Mouse (Mus musculus): Measurements from ENCODE around the gene Ugt1a8. TPM values are rescaled to one million over a fixed set of nuclear protein-coding genes. Genes with fewer than 3 reads are reported as not detected.
"Not testable (repeated sequence)": the region's sequence is repeated elsewhere in the genome, so short reads cannot be mapped to it uniquely, and the experiment has no call there.

Ugt1a8 gene
- total RNA-seq (2021) = not detected
- not detected in 2 replicates for polyA plus RNA-seq (2012; rRNA removed)
- long read RNA-seq = 0 reads

DNA sequence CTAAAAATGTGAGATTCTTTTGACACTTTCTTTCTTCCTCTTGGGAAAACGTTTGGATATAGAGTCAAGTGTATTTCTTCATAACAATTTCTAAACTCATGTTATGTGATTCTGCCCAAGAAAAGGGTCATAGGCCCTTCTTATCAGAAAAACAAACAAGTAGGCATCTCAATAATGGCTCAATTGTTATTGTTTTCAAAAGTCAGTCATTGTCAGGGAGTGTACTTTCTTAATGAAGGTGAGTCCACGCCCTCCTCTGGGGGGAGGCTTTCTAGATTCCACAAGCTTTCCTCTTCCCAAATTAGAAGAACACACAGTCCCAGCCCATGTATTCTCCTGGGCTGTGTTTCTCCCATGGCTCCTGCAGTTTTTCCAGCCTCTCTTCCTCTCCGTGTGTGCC is at the start of gene Ugt1a8:
Gene Ugt1a8, plus strand, starts transcription at position 301 of the 400 bp plus-strand sequence.
- no peak within 1 kb of the TSS for H3K27ac ChIP-seq
- 57% methylated on average over 3 of the region's 3 CpGs for WGBS
- no peak for DNase-seq
- H3K79me2 ChIP-seq (replicated peaks; ENCODE audit: control insufficient read depth, insufficient read depth, low read length) = no peaks in the 10 kb centered on the region
- H3K9ac ChIP-seq (ENCODE audit: low read depth, low read length) = no peak within 1 kb of the TSS
- no peaks in the 10 kb centered on the region for H3K36me3 ChIP-seq (ENCODE audit: control insufficient read depth, insufficient read depth, low read length)
- H3K4me3 ChIP-seq = no peak within 1 kb of the TSS
- intact Hi-C loops (cut with DNase I) = no loop called here
- no peak for TF ChIP-seq CTCF (IDR thresholded peaks at IDR 0.05)
- no peak for TF ChIP-seq EP300 (IDR thresholded peaks at IDR 0.05; ENCODE audit: insufficient read depth, low read depth, low read length)
- TF ChIP-seq POLR2A (IDR thresholded peaks at IDR 0.05; ENCODE audit: insufficient read depth, low read depth, low read length) = no peak
- H3K4me1 ChIP-seq (ENCODE audit: control insufficient read depth, insufficient read depth, low read length) = no peaks in the 10 kb centered on the region
- no peaks in the 10 kb centered on the region for H3K27me3 ChIP-seq (ENCODE audit: control insufficient read depth, insufficient read depth, low read length)

- H3K27ac ChIP-seq; H3K27me3 ChIP-seq (ENCODE audit: control insufficient read depth, insufficient read depth, low read length); H3K79me2 ChIP-seq (replicated peaks; ENCODE audit: control insufficient read depth, insufficient read depth, low read length); DNase-seq; H3K36me3 ChIP-seq (ENCODE audit: control insufficient read depth, insufficient read depth, low read length); intact Hi-C loops (cut with DNase I); H3K4me3 ChIP-seq; H3K9ac ChIP-seq (ENCODE audit: low read depth, low read length); H3K4me1 ChIP-seq (ENCODE audit: control insufficient read depth, insufficient read depth, low read length): not testable (repeated sequence)
- 74% methylated on average over 1 of the region's 2 CpGs for WGBS
Measured at GRCm38 (mm10) chr1:88043044-88043443, 44.6 kb upstream of the Ugt1a8 start.

DNA sequence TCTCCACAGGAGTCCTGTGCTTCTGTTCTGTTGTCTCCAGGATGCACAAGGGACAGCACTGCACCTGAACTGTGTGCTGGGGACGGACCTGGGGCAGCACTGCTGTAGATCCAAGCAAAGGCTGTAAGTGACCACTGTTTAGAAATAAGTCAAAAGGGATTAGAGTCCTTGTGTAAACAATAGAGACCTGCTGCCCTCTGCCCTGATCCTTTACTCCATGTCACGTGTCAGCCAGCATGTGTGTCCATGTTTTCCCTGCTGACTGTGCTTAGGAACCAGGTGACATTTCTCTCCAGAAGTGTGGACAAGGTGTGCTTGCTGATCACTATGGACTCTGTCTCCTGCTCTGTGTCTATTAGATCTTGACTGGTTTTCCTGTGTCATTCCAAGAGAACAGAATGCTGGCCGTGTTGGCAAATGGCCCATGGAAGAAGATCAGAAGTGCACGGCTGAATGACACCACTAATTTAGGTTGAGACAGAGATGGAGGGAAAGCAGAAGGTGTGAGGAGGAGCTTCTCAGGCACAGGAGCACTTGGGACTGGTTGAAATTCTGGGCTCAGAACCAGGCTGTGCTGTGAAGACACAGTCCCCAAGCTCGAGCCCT is 42.7 kb upstream of the Ugt1a8 start:
- intact Hi-C loops (cut with DNase I); H3K4me1 ChIP-seq (ENCODE audit: control insufficient read depth, insufficient read depth, low read length); H3K36me3 ChIP-seq (ENCODE audit: control insufficient read depth, insufficient read depth, low read length); H3K9ac ChIP-seq (ENCODE audit: low read depth, low read length); H3K4me3 ChIP-seq; DNase-seq; H3K27me3 ChIP-seq (ENCODE audit: control insufficient read depth, insufficient read depth, low read length); H3K27ac ChIP-seq; H3K79me2 ChIP-seq (replicated peaks; ENCODE audit: control insufficient read depth, insufficient read depth, low read length): not testable (repeated sequence)
- WGBS = 70% methylated on average over 4 of the region's 5 CpGs

- intact Hi-C loops (cut with DNase I); H3K36me3 ChIP-seq (ENCODE audit: control insufficient read depth, insufficient read depth, low read length); H3K9ac ChIP-seq (ENCODE audit: low read depth, low read length); H3K27me3 ChIP-seq (ENCODE audit: control insufficient read depth, insufficient read depth, low read length); H3K79me2 ChIP-seq (replicated peaks; ENCODE audit: control insufficient read depth, insufficient read depth, low read length); H3K4me3 ChIP-seq; DNase-seq; H3K27ac ChIP-seq; H3K4me1 ChIP-seq (ENCODE audit: control insufficient read depth, insufficient read depth, low read length): not testable (repeated sequence)
- WGBS = 80% methylated on average over 2 of the region's 2 CpGs
Measured at GRCm38 (mm10) chr1:88047408-88047807, 40.2 kb upstream of the Ugt1a8 start.

DNA sequence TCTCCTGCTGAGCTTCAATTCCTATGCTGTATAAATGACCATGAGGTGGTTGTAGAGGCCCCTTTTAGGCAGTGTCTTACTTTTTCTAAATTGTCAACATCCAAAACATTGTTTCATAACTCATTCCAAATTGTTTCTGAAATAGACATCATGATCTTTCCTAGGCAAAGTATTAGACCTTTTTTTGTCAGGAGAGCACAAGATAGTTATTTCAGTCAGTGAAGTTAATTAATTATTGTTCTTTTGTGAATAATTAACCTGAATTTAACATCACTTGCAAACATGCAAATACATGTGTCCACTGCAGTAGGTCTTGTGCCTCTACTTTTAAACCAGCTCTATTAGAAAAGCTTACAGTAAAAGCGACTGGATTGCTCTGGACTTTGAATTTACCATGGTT is 32.5 kb upstream of the Ugt1a8 start, which contains the start of gene Ugt1a10:
Gene Ugt1a10, plus strand, starts transcription at position 301 of the 400 bp plus-strand sequence.
- intact Hi-C loops (cut with DNase I) = no loop called here
- Histone ChIP-seq H3K9ac (ENCODE audit: low read depth, low read length) (no peak within 1 kb of the TSS), H3K36me3 (ENCODE audit: control insufficient read depth, insufficient read depth, low read length) (no peaks in the 10 kb centered on the region), H3K27ac (no peak within 1 kb of the TSS), H3K79me2 (replicated peaks; ENCODE audit: control insufficient read depth, insufficient read depth, low read length) (no peaks in the 10 kb centered on the region), H3K27me3 (ENCODE audit: control insufficient read depth, insufficient read depth, low read length) (no peaks in the 10 kb centered on the region), H3K4me1 (ENCODE audit: control insufficient read depth, insufficient read depth, low read length) (no peaks in the 10 kb centered on the region), H3K4me3 (no peak within 1 kb of the TSS)
- DNase-seq = no peak
- TF ChIP-seq CTCF (IDR thresholded peaks at IDR 0.05) (no peak), EP300 (IDR thresholded peaks at IDR 0.05; ENCODE audit: insufficient read depth, low read depth, low read length) (no peak)
- 75% methylated on average over 1 of the region's 1 CpGs for WGBS

DNA sequence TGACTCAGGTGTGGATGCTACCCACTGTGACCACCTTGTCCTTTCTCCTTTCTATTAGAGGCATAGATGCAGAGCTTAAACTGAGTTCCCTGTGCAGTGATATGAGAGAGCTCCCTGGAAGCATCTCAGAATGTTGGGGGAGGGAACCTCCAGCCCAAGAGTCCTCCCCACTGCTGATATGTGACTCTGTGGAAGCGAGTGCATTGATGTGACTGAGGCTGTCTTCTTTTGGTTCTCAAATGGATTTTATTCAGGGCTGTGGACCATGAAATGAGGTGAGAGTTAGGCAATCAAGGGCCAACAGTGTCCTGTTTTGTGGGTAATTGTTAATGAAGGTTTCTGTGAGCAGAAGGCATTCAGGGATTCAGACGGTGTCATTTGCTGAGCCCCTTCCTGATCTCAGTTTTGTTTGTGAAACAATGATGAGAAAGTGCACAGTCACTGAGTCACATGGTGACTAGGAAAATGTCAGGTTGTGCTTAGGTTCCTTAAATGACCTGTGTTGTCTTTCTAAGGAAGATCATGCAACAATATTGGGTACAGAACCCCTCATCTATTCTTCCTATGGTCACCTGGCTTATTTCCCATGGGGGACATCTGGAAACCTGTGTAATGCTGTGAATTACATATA is 21.0 kb upstream of the Ugt1a8 start:
- H3K9ac ChIP-seq (ENCODE audit: low read depth, low read length); H3K36me3 ChIP-seq (ENCODE audit: control insufficient read depth, insufficient read depth, low read length); H3K79me2 ChIP-seq (replicated peaks; ENCODE audit: control insufficient read depth, insufficient read depth, low read length); H3K4me1 ChIP-seq (ENCODE audit: control insufficient read depth, insufficient read depth, low read length); DNase-seq; H3K4me3 ChIP-seq; H3K27ac ChIP-seq; intact Hi-C loops (cut with DNase I); H3K27me3 ChIP-seq (ENCODE audit: control insufficient read depth, insufficient read depth, low read length): not testable (repeated sequence)
- 43% methylated on average over 2 of the region's 2 CpGs for WGBS

- no peak within 1 kb of the TSS for H3K9ac ChIP-seq (ENCODE audit: low read depth, low read length)
- no peaks in the 10 kb centered on the region for H3K4me1 ChIP-seq (ENCODE audit: control insufficient read depth, insufficient read depth, low read length)
- TF ChIP-seq POLR2A (IDR thresholded peaks at IDR 0.05; ENCODE audit: insufficient read depth, low read depth, low read length) (no peak), EP300 (IDR thresholded peaks at IDR 0.05; ENCODE audit: insufficient read depth, low read depth, low read length) (no peak)
- H3K27ac ChIP-seq = no peak within 1 kb of the TSS
- no peaks in the 10 kb centered on the region for H3K36me3 ChIP-seq (ENCODE audit: control insufficient read depth, insufficient read depth, low read length)
- DNase-seq = no peak
- WGBS = 69% methylated on average over 2 of the region's 2 CpGs
- H3K27me3 ChIP-seq (ENCODE audit: control insufficient read depth, insufficient read depth, low read length) = no peaks in the 10 kb centered on the region
- intact Hi-C loops (cut with DNase I) = no loop called here
- no peak within 1 kb of the TSS for H3K4me3 ChIP-seq
- H3K79me2 ChIP-seq (replicated peaks; ENCODE audit: control insufficient read depth, insufficient read depth, low read length) = no peaks in the 10 kb centered on the region
Measured at GRCm38 (mm10) chr1:88070495-88070894, 17.1 kb upstream of the Ugt1a8 start, which contains the start of gene Ugt1a9. Ugt1a9 (plus strand) TSS chr1:88070800.
